In the genomic region with DNA sequence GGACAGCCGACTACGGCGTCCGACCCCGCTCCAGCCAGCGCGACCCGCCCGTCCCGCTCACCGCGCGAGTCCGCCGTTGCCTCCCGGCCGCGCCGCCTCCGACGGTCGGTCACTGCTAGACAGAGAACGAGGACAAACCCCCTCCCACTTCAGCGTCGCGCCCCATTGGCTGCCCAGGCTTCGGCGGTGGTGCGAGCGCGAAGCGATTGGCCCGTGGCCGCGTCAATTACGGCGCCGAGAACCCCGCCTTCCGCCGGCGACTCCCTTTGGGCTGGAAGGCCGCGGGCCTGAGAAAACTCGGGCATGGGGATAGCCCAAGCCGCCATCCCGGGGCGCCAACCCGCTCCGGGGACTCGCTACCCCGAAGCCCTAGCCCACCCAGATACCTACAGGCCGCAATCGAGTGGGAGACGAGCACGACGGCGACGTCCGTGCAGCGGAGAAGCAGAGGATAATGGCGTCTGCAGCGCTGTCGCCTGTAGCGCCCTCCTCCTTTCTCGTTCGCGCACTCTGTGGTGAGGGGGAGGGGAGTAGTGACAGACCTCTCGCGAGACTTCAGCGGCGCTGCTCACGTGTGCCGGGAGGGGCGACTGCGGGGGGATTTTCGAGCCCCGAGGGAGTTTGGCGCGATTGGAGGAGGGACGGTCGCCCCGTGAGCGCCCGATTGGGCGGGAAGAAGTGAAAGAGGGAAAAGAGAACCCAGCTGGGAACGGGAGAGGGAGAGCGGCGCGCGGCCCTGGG, we compare ENCODE assay signal across 8 mouse cellular contexts. TPM values are rescaled to one million over a fixed set of nuclear protein-coding genes. Genes with fewer than 3 reads are reported as not detected.
DNase-seq lines count a peak whose midpoint lies in the region; ATAC-seq and TF ChIP-seq lines count a peak whose summit lies in the region.

Rmi1 (plus strand) TSS at position 246 of the 741 bp plus-strand sequence.

- in situ Hi-C loops in CH12.LX (cut with MboI; ENCODE audit: low pct_ligation_motif_present, low pct_unique_long_range_greater_than_20kb, low sequenced_read_pairs): no loop called here

- H3K4me2 ChIP-seq in CH12.LX (ENCODE audit: insufficient read depth, low read depth, poor library complexity, severe bottlenecking): peak within 1 kb of the TSS; percentile 66; the same call in 1 of the 2 replicates
- peak within 1 kb of the TSS; percentile 62 for H3K4me2 ChIP-seq in forebrain, embryonic 12.5 days
- H3K4me2 ChIP-seq in heart, postnatal 0 days (ENCODE audit: low read depth, low read length): peak within 1 kb of the TSS; percentile 89
- H3K4me2 ChIP-seq in liver, postnatal 0 days (ENCODE audit: low read depth, low read length): peak within 1 kb of the TSS; percentile 73
- H3K4me2 ChIP-seq in neural tube, embryonic 14.5 days (ENCODE audit: low read depth, low read length): peak within 1 kb of the TSS; percentile 95

- no peak for TF ChIP-seq EP300 in CH12.LX (IDR thresholded peaks at IDR 0.05; ENCODE audit: low read length)
- peak; percentile 98 for TF ChIP-seq EP300 in heart, postnatal 0 days (IDR thresholded peaks at IDR 0.05; ENCODE audit: low read depth)
- TF ChIP-seq EP300 in liver, postnatal 0 days (IDR thresholded peaks at IDR 0.05; ENCODE audit: low read depth): peak; percentile 80; the same call in 1 of the 2 replicates

- peak within 1 kb of the TSS; percentile 91 for H3K9ac ChIP-seq in CH12.LX (ENCODE audit: insufficient read depth, low read depth)
- peak within 1 kb of the TSS; percentile 99 for H3K9ac ChIP-seq in forebrain, embryonic 12.5 days
- H3K9ac ChIP-seq in heart, postnatal 0 days (replicated peaks; ENCODE audit: low read depth, low read length): peak within 1 kb of the TSS; percentile 99
- H3K9ac ChIP-seq in liver, postnatal 0 days (replicated peaks): peak within 1 kb of the TSS; percentile 97
- peak within 1 kb of the TSS; percentile 100 for H3K9ac ChIP-seq in neural tube, embryonic 14.5 days (replicated peaks; ENCODE audit: low read depth, low read length)

- no peaks in the 10 kb centered on the region for H3K27me3 ChIP-seq in CH12.LX (replicated peaks)
- no peaks in the 10 kb centered on the region for H3K27me3 ChIP-seq in forebrain, embryonic 12.5 days
- H3K27me3 ChIP-seq in heart, postnatal 0 days (ENCODE audit: control insufficient read depth, insufficient read depth, low read length): no peaks in the 10 kb centered on the region
- no peaks in the 10 kb centered on the region for H3K27me3 ChIP-seq in liver, postnatal 0 days (ENCODE audit: insufficient read depth, low read length)
- no peaks in the 10 kb centered on the region for H3K27me3 ChIP-seq in neural tube, embryonic 14.5 days (ENCODE audit: control insufficient read depth, insufficient read depth, low read length)

- peak within 1 kb of the TSS; percentile 88 for H3K27ac ChIP-seq in CH12.LX (ENCODE audit: insufficient read depth, low read depth)
- H3K27ac ChIP-seq in forebrain, embryonic 12.5 days: peak within 1 kb of the TSS; percentile 98
- peak within 1 kb of the TSS; percentile 97 for H3K27ac ChIP-seq in heart, postnatal 0 days (ENCODE audit: low read depth)
- peak within 1 kb of the TSS; percentile 99 for H3K27ac ChIP-seq in liver, postnatal 0 days (ENCODE audit: low read depth)
- peak within 1 kb of the TSS; percentile 100 for H3K27ac ChIP-seq in neural tube, embryonic 14.5 days (ENCODE audit: low read depth, low read length)

- peak within 1 kb of the TSS; percentile 87 to 96 (median 89) for H3K4me3 ChIP-seq in CH12.LX (replicated peaks in 1 of 3; ENCODE audit: low read depth in 2 of 3, low read length in 2 of 3, poor library complexity in 1 of 3)
- peak within 1 kb of the TSS; percentile 99 for H3K4me3 ChIP-seq in forebrain, embryonic 12.5 days (replicated peaks)
- peak within 1 kb of the TSS; percentile 88 for H3K4me3 ChIP-seq in heart, postnatal 0 days (ENCODE audit: low read depth, low read length)
- H3K4me3 ChIP-seq in liver, postnatal 0 days (ENCODE audit: low read depth, low read length): peak within 1 kb of the TSS; percentile 88
- peak within 1 kb of the TSS; percentile 100 for H3K4me3 ChIP-seq in neural tube, embryonic 14.5 days (ENCODE audit: low read depth, low read length)

- under 1% methylated on average over 86 of the region's 91 CpGs for WGBS in forebrain, embryonic 12.5 days
- WGBS in heart, postnatal 0 days: under 1% methylated on average over 87 of the region's 91 CpGs
- under 1% methylated on average over 71 of the region's 91 CpGs for WGBS in liver, postnatal 0 days (ENCODE audit: insufficient replicate concordance)
- WGBS in neural tube, embryonic 14.5 days: under 1% methylated on average over 80 of the region's 91 CpGs

- TF ChIP-seq POLR2A in CH12.LX (IDR thresholded peaks at IDR 0.05; ENCODE audit: low read depth, low read length): peak; percentile 94

- DNase-seq in CH12.LX (ENCODE audit: extremely low read depth): peak; percentile 95
- peak; percentile 95 for DNase-seq in c-Kit-positive CD71-positive TER-119-negative erythroid progenitor cells, embryonic 14.5 days (ENCODE audit: low read depth)
- DNase-seq in heart, postnatal 0 days (ENCODE audit: low spot score): peak; percentile 96
- peak; percentile 98 to 99 for DNase-seq in kidney, postnatal 4 days
- DNase-seq in liver, postnatal 0 days: peak; percentile 97
- DNase-seq in testis, postnatal 10 days (ENCODE audit: low spot score): peak; percentile 98

- H3K36me3 ChIP-seq in CH12.LX (replicated peaks in 1 of 2; ENCODE audit: control insufficient read depth in 1 of 2, insufficient read depth in 1 of 2, low read length in 1 of 2): peaks cover 9 to 29% of the 10 kb centered on the region in 2 experiments
- peaks cover 10% of the 10 kb centered on the region for H3K36me3 ChIP-seq in forebrain, embryonic 12.5 days (replicated peaks)
- peaks cover 14% of the 10 kb centered on the region for H3K36me3 ChIP-seq in heart, postnatal 0 days (replicated peaks; ENCODE audit: control insufficient read depth, insufficient read depth, low read length)
- peaks cover 17% of the 10 kb centered on the region for H3K36me3 ChIP-seq in liver, postnatal 0 days (replicated peaks; ENCODE audit: insufficient read depth, low read length)
- H3K36me3 ChIP-seq in neural tube, embryonic 14.5 days (ENCODE audit: control insufficient read depth, insufficient read depth, low read length): peaks cover 21% of the 10 kb centered on the region

- no peak for TF ChIP-seq RAD21 in CH12.LX (IDR thresholded peaks at IDR 0.05; ENCODE audit: low read depth, low read length)

- dilution Hi-C loops in CH12.LX (cut with MboI; ENCODE audit: extremely low pct_ligation_motif_present, extremely low pct_unique_long_range_greater_than_20kb, low sequenced_read_pairs): no loop called here

- peaks cover 0 to 22% of the 10 kb centered on the region in 2 experiments; a peak in 2 of 4 replicates for H3K4me1 ChIP-seq in CH12.LX (ENCODE audit: control insufficient read depth in 1 of 2, insufficient read depth in 2 of 2)
- peaks cover 6% of the 10 kb centered on the region for H3K4me1 ChIP-seq in forebrain, embryonic 12.5 days
- H3K4me1 ChIP-seq in heart, postnatal 0 days (ENCODE audit: control insufficient read depth, insufficient read depth): no peaks in the 10 kb centered on the region
- peaks cover 15% of the 10 kb centered on the region for H3K4me1 ChIP-seq in liver, postnatal 0 days (ENCODE audit: insufficient read depth)
- H3K4me1 ChIP-seq in neural tube, embryonic 14.5 days (ENCODE audit: control insufficient read depth, insufficient read depth, low read length): peaks cover 11% of the 10 kb centered on the region

- no peaks in the 10 kb centered on the region for H3K9me3 ChIP-seq in CH12.LX (replicated peaks; ENCODE audit: low read length)
- H3K9me3 ChIP-seq in forebrain, embryonic 12.5 days: no peaks in the 10 kb centered on the region
- no peaks in the 10 kb centered on the region for H3K9me3 ChIP-seq in heart, postnatal 0 days (replicated peaks; ENCODE audit: control insufficient read depth, low read length)
- H3K9me3 ChIP-seq in liver, postnatal 0 days (ENCODE audit: low read length): no peaks in the 10 kb centered on the region
- H3K9me3 ChIP-seq in neural tube, embryonic 14.5 days (ENCODE audit: control insufficient read depth, low read length): no peaks in the 10 kb centered on the region

- TF ChIP-seq CTCF in CH12.LX (conservative IDR thresholded peaks at IDR 0.05 in 1 of 2, IDR thresholded peaks at IDR 0.05 in 1 of 2; ENCODE audit: low read depth in 2 of 2, low read length in 2 of 2): no peak; a peak in 1 of 4 replicates
- peak; percentile 21; the same call in 1 of the 2 replicates for TF ChIP-seq CTCF in heart, postnatal 0 days (IDR thresholded peaks at IDR 0.05; ENCODE audit: low read depth)
- peak; percentile 55 for TF ChIP-seq CTCF in liver, postnatal 0 days (IDR thresholded peaks at IDR 0.05; ENCODE audit: low read depth)

- H3K79me2 ChIP-seq in CH12.LX (replicated peaks; ENCODE audit: control insufficient read depth, extremely low read depth, insufficient read depth, poor library complexity, severe bottlenecking): peaks cover 44% of the 10 kb centered on the region

- peak; percentile 95 for ATAC-seq in forebrain, embryonic 12.5 days (ENCODE audit: low FRiP score)
- peak; percentile 92 for ATAC-seq in heart, postnatal 0 days (ENCODE audit: insufficient read depth, low read depth)
- peak; percentile 92 for ATAC-seq in liver, postnatal 0 days
- ATAC-seq in neural tube, embryonic 14.5 days (ENCODE audit: low read depth): peak; percentile 97

TF ChIP-seq in CH12.LX, 34 proteins besides CTCF, POLR2A, EP300 and RAD21 (continues in another document):
- TF ChIP-seq USF2 (conservative IDR thresholded peaks at IDR 0.05; ENCODE audit: low read depth, low read length): peak; percentile 35; the same call in 1 of the 2 replicates
- TF ChIP-seq MAX (IDR thresholded peaks at IDR 0.05; ENCODE audit: low read length): peak; percentile 58; the same call in 1 of the 2 replicates
- TF ChIP-seq NELFE (IDR thresholded peaks at IDR 0.05; ENCODE audit: low read depth, low read length): peak; percentile 96
- TF ChIP-seq ZC3H11A (IDR thresholded peaks at IDR 0.05; ENCODE audit: low read depth, low read length): no peak
- peak; percentile 84 for TF ChIP-seq USF1 (IDR thresholded peaks at IDR 0.05; ENCODE audit: low read depth, low read length)
- TF ChIP-seq BHLHE40 (IDR thresholded peaks at IDR 0.05; ENCODE audit: low read depth, low read length): peak; percentile 99
- TF ChIP-seq PAX5 (IDR thresholded peaks at IDR 0.05; ENCODE audit: low read length): no peak
- TF ChIP-seq RCOR1 (conservative IDR thresholded peaks at IDR 0.05; ENCODE audit: low read depth, low read length): 0 out of 2 replicates have a peak, but pooled peaks have one; percentile 38

RNA-seq across cellular contexts. Expression of gene Rmi1, which starts in this region (rescaled TPM):
- total RNA-seq in CH12.LX (2012; rRNA removed) (6.8 and 7.1 TPM in 2 replicates), CH12.LX (2014; rRNA removed) (7.7 and 8.4 TPM in 2 replicates)
- polyA plus RNA-seq in CH12.LX (2012; ENCODE audit: insufficient read length, low read depth): 11.0 and 11.1 TPM in 2 replicates
- 32.3 and 36.1 TPM in 2 replicates for polyA plus RNA-seq in forebrain, embryonic 12.5 days (2016; fragmentation: Nextera tagmentation; extraction: Ambion mirVana)
- 5.7 and 16.1 TPM in 2 replicates for total RNA-seq in heart, postnatal 0 days (2014; rRNA removed; ENCODE audit: low replicate concordance)
- 13.3 and 14.4 TPM in 2 replicates for polyA plus RNA-seq in heart, postnatal 0 days (2015; fragmentation: Nextera tagmentation; extraction: Ambion mirVana)
- 9.0 and 9.8 TPM in 2 replicates for polyA plus RNA-seq in liver, postnatal 0 days (2015; fragmentation: Nextera tagmentation; extraction: Ambion mirVana)
- 27.3 and 28.8 TPM in 2 replicates for polyA plus RNA-seq in neural tube, embryonic 14.5 days (2014; fragmentation: Nextera tagmentation; extraction: Ambion mirVana)

Comparison
In these comparisons a context has a peak if more than half of its experiments do, and no peak if none do; other contexts are left out.
1. Peak in every context shown above with its lines: DNase-seq, ATAC-seq, H3K4me3 ChIP-seq and H3K27ac ChIP-seq.
2. CTCF ChIP-seq: peak in heart, postnatal 0 days (single experiment) and liver, postnatal 0 days (single experiment); none in CH12.LX (0 of 2).